Mouse (Mus musculus): Measurements from ENCODE around the gene Snrpd3.

Gene Snrpd3

GRCm38 (mm10) chr10:75534934-75535333 lies 17.6 kb downstream of the Snrpd3 start:
- no peak for DNase-seq (ENCODE audit: low spot score in 2 of 2)

GRCm38 (mm10) chr10:75535423-75535822 lies 18.1 kb downstream of the Snrpd3 start:
- no peak for DNase-seq (ENCODE audit: low spot score in 2 of 2)

- no peak for DNase-seq (ENCODE audit: low spot score in 2 of 2)
Observed at GRCm38 (mm10) chr10:75536123-75536522, 18.8 kb downstream of the Snrpd3 start.

GRCm38 (mm10) chr10:75547901-75548300 lies 30.6 kb downstream of the Snrpd3 start:
- no peak for DNase-seq (ENCODE audit: low spot score in 2 of 2)

GRCm38 (mm10) chr10:75548486-75548885 lies 31.1 kb downstream of the Snrpd3 start:
- DNase-seq (ENCODE audit: low spot score in 2 of 2): no peak

- DNase-seq (ENCODE audit: low spot score in 2 of 2): no peak
Observed at GRCm38 (mm10) chr10:75549886-75550285, 32.5 kb downstream of the Snrpd3 start.

GRCm38 (mm10) chr10:75551175-75551574 lies 33.8 kb downstream of the Snrpd3 start:
- DNase-seq (ENCODE audit: low spot score in 2 of 2): no peak

- no peak for DNase-seq (ENCODE audit: low spot score in 2 of 2)
Observed at GRCm38 (mm10) chr10:75552106-75552505, 34.8 kb downstream of the Snrpd3 start.

- no peak for DNase-seq (ENCODE audit: low spot score in 2 of 2)
Observed at GRCm38 (mm10) chr10:75552701-75553450, 35.5 kb downstream of the Snrpd3 start.

GRCm38 (mm10) chr10:75554090-75554489 lies 36.7 kb downstream of the Snrpd3 start:
- no peak for DNase-seq (ENCODE audit: low spot score in 2 of 2)

- DNase-seq (ENCODE audit: low spot score in 2 of 2): no peak
Observed at GRCm38 (mm10) chr10:75555557-75555956, 38.2 kb downstream of the Snrpd3 start.

GRCm38 (mm10) chr10:75556026-75556425 lies 38.7 kb downstream of the Snrpd3 start:
- peak; percentile 57 to 71 for DNase-seq (ENCODE audit: low spot score in 2 of 2)

- peak; percentile 36 to 52 for DNase-seq (ENCODE audit: low spot score in 2 of 2)
Observed at GRCm38 (mm10) chr10:75558515-75558914, 41.2 kb downstream of the Snrpd3 start.

- DNase-seq (ENCODE audit: low spot score in 2 of 2): peak in 1 of 2 experiments; percentile 17
Observed at GRCm38 (mm10) chr10:75559041-75559675, 41.8 kb downstream of the Snrpd3 start.

GRCm38 (mm10) chr10:75559676-75560548 lies 42.6 kb downstream of the Snrpd3 start, which contains the start of gene Lrrc75b:
Lrrc75b (minus strand) TSS chr10:75560330.
- peak; percentile 34 to 37 for DNase-seq (ENCODE audit: low spot score in 2 of 2)

GRCm38 (mm10) chr10:75560549-75560899 lies 43.2 kb downstream of the Snrpd3 start:
- no peak for DNase-seq (ENCODE audit: low spot score in 2 of 2)

GRCm38 (mm10) chr10:75561071-75561654 lies 43.8 kb downstream of the Snrpd3 start, which contains the start of gene Ggt1:
Ggt1 (plus strand) TSS chr10:75561604.
- DNase-seq (ENCODE audit: low spot score in 2 of 2): no peak

GRCm38 (mm10) chr10:75562596-75562995 lies 45.2 kb downstream of the Snrpd3 start:
- no peak for DNase-seq (ENCODE audit: low spot score in 2 of 2)

- DNase-seq (ENCODE audit: low spot score in 2 of 2): no peak
Observed at GRCm38 (mm10) chr10:75564687-75565265, 47.4 kb downstream of the Snrpd3 start.

GRCm38 (mm10) chr10:75565436-75565835 lies 48.1 kb downstream of the Snrpd3 start:
- no peak for DNase-seq (ENCODE audit: low spot score in 2 of 2)

GRCm38 (mm10) chr10:75565906-75566305 lies 48.6 kb downstream of the Snrpd3 start:
- no peak for DNase-seq (ENCODE audit: low spot score in 2 of 2)

Measured in frontal cortex, postnatal 36 days (tissue).